Mouse (Mus musculus): ENCODE measurements at regions not wholly inside any gene's neighbourhood (a gene's known extent, or its start where the extent isn't known, plus 50 kb on each side); places are given as distances from the start of the nearest gene placed in this dataset.
A peak's percentile ranks its signal among the peaks of the same experiment; 100 is the strongest.

DNA sequence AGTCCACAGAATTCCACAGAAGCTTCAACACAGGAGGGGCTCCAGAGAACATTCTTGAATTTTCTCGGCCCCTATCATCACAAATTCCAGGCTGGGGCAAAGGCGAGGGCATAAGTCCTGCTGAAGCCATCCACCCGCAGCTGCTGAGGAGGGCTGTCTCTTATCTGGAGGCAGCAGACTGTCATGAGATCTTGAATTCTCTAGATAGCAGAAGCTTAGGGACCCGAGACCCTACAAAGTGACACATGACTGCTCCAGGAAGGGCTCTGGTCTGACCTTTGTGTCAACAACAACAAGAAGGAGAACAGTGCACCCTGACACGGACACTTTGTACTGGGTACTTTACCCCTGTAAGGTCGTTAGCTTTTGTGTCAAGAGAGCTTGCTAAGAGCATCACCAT lies 57.2 kb downstream of the Lao1 start:
- no peaks in the 10 kb centered on the region for H3K27me3 ChIP-seq (ENCODE audit: control insufficient read depth, insufficient read depth, low read length)
- no peaks in the 10 kb centered on the region for H3K36me3 ChIP-seq (ENCODE audit: control insufficient read depth, insufficient read depth, low read length)
- H3K27ac ChIP-seq (ENCODE audit: low read depth, low read length), result no peak overlapping the region
- WGBS, result 64% methylated on average over 6 of the region's 6 CpGs
- 0 out of 2 replicates have a peak, but pooled peaks have one; percentile 10 for ATAC-seq (ENCODE audit: low FRiP score)
- no peak overlapping the region; the same call in 1 of the 2 replicates for H3K9ac ChIP-seq (ENCODE audit: low read length)
- no peak overlapping the region for H3K4me2 ChIP-seq
- H3K4me1 ChIP-seq (ENCODE audit: control insufficient read depth, insufficient read depth, low read length), result peaks cover 8% of the 10 kb centered on the region
- DNase-seq (ENCODE audit: low spot score, missing footprints), result no peak
- H3K9me3 ChIP-seq (ENCODE audit: control insufficient read depth, low read length), result no peaks in the 10 kb centered on the region
- no peak overlapping the region for H3K4me3 ChIP-seq (ENCODE audit: low read depth, low read length)

DNA sequence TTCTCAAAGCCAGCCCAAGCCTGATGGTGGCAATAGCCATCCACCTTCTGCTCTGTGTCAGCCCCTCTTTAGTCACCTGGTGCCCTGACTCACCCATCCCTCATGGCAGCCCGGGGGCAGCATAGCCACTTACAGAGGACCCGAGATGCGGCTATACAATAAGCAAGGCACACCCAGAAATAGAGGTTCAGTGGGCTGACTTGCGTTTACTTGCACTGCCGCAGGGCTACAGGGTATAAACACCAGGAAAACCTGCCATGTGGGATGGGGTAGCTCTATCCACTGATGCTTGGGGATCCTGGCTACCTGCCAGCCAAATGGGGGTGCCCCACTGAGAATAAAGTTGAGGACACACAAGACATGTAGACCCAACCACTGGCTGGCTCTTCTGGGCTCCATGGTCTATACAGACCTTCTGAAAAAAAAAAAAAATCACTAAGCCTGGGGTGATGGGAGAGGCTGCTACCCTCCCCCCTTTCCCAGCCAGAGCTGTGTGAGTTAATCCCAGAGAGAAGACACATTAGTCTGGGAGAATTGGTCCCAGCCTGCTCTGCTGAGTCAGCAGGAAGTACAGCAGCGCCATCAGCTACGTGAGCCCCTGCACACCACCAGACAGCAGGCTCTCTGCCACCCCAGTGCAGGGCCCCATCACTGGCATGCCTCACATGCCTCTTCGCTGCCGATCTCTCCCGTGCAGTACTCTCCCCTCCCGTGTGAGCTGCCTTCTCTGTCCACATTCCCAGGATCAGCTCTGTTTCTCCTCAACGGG lies 57.8 kb downstream of the Lao1 start:
- Histone ChIP-seq H3K27me3 (ENCODE audit: control insufficient read depth, insufficient read depth, low read length) (no peaks in the 10 kb centered on the region), H3K9me3 (ENCODE audit: control insufficient read depth, low read length) (no peaks in the 10 kb centered on the region), H3K27ac (ENCODE audit: low read depth, low read length) (no peak overlapping the region), H3K9ac (ENCODE audit: low read length) (peak overlapping the region; percentile 42; the same call in 1 of the 2 replicates), H3K4me3 (ENCODE audit: low read depth, low read length) (no peak overlapping the region), H3K36me3 (ENCODE audit: control insufficient read depth, insufficient read depth, low read length) (no peaks in the 10 kb centered on the region), H3K4me2 (no peak overlapping the region), H3K4me1 (ENCODE audit: control insufficient read depth, insufficient read depth, low read length) (peaks cover 8% of the 10 kb centered on the region)
- DNase-seq (ENCODE audit: low spot score, missing footprints) (no peak), ATAC-seq (ENCODE audit: low FRiP score) (peak; percentile 63)
- WGBS, result 47% methylated on average over 12 of the region's 12 CpGs

DNA sequence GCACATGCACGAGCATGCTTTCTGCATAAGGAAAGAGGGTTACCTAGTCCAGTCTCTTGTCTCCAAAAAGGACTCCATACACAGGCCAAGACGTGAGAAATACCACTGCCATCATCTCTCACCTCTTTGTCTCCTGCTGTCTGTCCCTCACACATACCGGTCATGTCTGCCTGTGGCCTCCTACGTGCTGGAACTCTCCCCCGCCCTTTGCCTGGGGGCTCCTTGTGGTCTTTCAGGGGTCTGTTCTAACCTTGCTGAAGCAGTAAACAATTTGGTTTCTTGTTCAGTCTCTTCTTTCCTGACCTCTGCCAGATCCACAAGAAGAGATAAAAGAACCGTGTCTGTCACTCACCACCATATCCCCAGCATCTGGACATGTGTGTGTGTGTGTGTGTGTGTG lies 61.0 kb downstream of the Lao1 start:
- H3K36me3 ChIP-seq (ENCODE audit: control insufficient read depth, insufficient read depth, low read length), result no peaks in the 10 kb centered on the region

DNA sequence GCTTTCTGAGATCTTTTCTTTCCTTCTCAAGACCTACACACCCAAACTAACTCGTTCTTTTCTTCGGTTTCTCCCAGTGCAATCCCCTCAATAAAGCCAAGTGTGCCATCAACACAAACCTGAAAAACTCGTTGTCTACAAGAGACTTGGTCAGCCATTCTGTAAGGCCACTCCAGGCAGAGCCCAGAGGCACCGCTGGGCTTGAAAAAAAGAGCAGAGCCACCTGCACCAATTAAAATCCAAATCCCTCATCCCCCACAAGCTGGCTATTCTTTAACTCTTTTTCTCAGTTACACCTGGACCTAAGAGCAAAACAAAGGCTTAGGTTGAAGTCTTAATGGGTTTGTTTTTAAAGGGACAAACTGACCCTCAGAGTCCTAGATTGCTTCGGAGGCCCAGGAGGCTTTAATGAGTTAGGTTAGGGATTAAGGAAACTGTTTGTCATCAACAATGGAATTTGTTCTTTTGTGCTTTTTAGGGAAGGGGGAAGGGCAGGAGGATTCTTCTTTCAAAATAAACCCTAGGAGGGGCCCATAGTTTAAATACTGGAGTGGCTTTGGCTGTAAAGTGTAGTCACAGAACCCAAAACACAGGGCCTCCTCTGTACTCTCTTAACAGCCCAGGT lies 65.0 kb downstream of the Lao1 start:
- no peak overlapping the region for H3K4me2 ChIP-seq
- no peaks in the 10 kb centered on the region for H3K27me3 ChIP-seq (ENCODE audit: control insufficient read depth, insufficient read depth, low read length)
- no peaks in the 10 kb centered on the region for H3K36me3 ChIP-seq (ENCODE audit: control insufficient read depth, insufficient read depth, low read length)
- no peak overlapping the region for H3K4me3 ChIP-seq (ENCODE audit: low read depth, low read length)
- H3K4me1 ChIP-seq (ENCODE audit: control insufficient read depth, insufficient read depth, low read length), result 0 out of 2 replicates have a peak, but pooled peaks cover 2% of the 10 kb centered on the region
- H3K9ac ChIP-seq (ENCODE audit: low read length), result no peak overlapping the region
- 8% methylated on average over 5 of the region's 5 CpGs for WGBS
- no peak for DNase-seq (ENCODE audit: low spot score, missing footprints)
- H3K9me3 ChIP-seq (ENCODE audit: control insufficient read depth, low read length), result no peaks in the 10 kb centered on the region
- H3K27ac ChIP-seq (ENCODE audit: low read depth, low read length), result no peak overlapping the region
- no peak for ATAC-seq (ENCODE audit: low FRiP score)

More for the DNA sequence above, 61.0 kb downstream of the Lao1 start:
- Histone ChIP-seq H3K9ac (ENCODE audit: low read length) (no peak overlapping the region), H3K27ac (ENCODE audit: low read depth, low read length) (no peak overlapping the region), H3K4me3 (ENCODE audit: low read depth, low read length) (no peak overlapping the region), H3K27me3 (ENCODE audit: control insufficient read depth, insufficient read depth, low read length) (no peaks in the 10 kb centered on the region), H3K9me3 (ENCODE audit: control insufficient read depth, low read length) (no peaks in the 10 kb centered on the region), H3K4me2 (no peak overlapping the region), H3K4me1 (ENCODE audit: control insufficient read depth, insufficient read depth, low read length) (peaks cover 8% of the 10 kb centered on the region)
- ATAC-seq (ENCODE audit: low FRiP score), result no peak
- no peak for DNase-seq (ENCODE audit: low spot score, missing footprints)
- WGBS, result 68% methylated on average over 6 of the region's 6 CpGs

DNA sequence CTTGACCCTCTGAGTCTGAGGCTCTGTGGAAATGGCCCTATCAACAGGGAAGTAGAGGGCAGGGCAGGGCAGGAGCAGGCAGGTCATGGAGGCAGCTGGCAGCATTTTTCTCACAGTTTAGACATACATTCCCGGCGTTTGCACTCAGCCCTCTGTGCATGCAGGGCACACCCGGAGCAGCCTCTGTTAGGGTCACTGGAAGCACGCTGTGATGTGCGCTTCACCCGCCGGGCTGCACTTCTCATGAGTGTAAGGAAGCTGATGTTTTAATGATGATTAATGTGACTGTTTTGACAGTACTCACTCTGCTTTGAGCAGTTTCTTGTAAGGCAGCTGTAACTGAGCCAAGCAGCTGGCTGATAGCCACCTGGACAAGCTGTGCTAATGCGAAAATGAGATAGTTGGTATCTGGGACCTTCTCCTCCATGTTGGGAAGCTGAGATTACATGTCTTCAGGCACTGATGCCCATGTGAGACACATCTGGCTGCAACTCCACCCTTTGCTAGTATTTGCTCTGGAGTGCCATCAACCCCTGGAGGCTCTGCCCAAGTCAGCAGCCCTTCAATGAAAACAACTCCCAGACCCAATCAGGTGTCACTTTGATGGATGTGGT lies 66.9 kb downstream of the Lao1 start:
- Histone ChIP-seq H3K4me1 (ENCODE audit: control insufficient read depth, insufficient read depth, low read length) (0 out of 2 replicates have a peak, but pooled peaks cover 2% of the 10 kb centered on the region), H3K27ac (ENCODE audit: low read depth, low read length) (no peak overlapping the region), H3K9me3 (ENCODE audit: control insufficient read depth, low read length) (no peaks in the 10 kb centered on the region), H3K9ac (ENCODE audit: low read length) (no peak overlapping the region), H3K27me3 (ENCODE audit: control insufficient read depth, insufficient read depth, low read length) (no peaks in the 10 kb centered on the region), H3K36me3 (ENCODE audit: control insufficient read depth, insufficient read depth, low read length) (no peaks in the 10 kb centered on the region), H3K4me3 (ENCODE audit: low read depth, low read length) (no peak overlapping the region), H3K4me2 (no peak overlapping the region)
- no peak for ATAC-seq (ENCODE audit: low FRiP score)
- 69% methylated on average over 8 of the region's 8 CpGs for WGBS
- no peak for DNase-seq (ENCODE audit: low spot score, missing footprints)

DNA sequence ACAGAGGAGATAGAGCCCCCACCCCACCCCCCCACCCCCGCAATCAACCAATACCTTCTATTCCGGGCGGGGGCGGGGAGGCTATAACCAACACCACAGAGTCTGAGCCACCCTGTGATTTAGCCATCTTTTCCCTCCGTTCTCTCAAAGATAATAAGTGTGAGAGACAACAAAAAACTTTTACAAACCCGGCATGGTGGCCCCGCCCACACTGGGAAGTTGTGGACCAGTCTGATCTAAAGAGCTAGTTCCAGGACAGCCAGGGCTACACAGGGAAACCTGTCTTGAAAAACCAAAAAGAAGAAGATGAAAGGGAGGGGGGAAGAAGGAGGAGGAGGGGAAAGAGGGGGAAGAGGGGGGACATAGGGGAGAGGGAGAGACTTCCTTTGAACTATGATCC lies 67.7 kb downstream of the Lao1 start:
- WGBS, result 67% methylated on average over 7 of the region's 7 CpGs
- ATAC-seq (ENCODE audit: low FRiP score), result no peak
- Histone ChIP-seq H3K9me3 (ENCODE audit: control insufficient read depth, low read length) (no peaks in the 10 kb centered on the region), H3K4me2 (no peak overlapping the region), H3K27me3 (ENCODE audit: control insufficient read depth, insufficient read depth, low read length) (no peaks in the 10 kb centered on the region), H3K4me3 (ENCODE audit: low read depth, low read length) (no peak overlapping the region), H3K9ac (ENCODE audit: low read length) (no peak overlapping the region), H3K27ac (ENCODE audit: low read depth, low read length) (no peak overlapping the region), H3K36me3 (ENCODE audit: control insufficient read depth, insufficient read depth, low read length) (no peaks in the 10 kb centered on the region), H3K4me1 (ENCODE audit: control insufficient read depth, insufficient read depth, low read length) (0 out of 2 replicates have a peak, but pooled peaks cover 2% of the 10 kb centered on the region)
- DNase-seq (ENCODE audit: low spot score, missing footprints), result no peak

DNA sequence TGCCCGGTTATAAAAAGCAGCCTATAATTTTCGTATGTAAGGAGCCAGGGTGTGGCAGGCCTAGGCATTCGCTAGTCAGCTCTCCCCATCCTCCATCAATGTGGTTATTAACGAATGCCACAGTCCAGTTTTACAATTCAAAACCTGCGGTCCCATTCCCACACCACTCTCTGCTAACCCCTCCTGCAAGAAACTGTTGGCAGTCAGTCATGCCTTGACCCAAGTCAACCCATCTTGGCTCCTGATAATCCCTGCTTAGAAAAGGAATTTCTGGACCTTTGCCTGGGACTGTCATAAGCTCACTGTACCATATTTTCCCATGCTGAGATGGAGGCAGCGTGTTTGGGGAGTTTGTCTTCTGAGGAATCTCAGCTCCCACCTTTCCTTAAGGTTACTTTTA lies 68.4 kb downstream of the Lao1 start:
- Histone ChIP-seq H3K9ac (ENCODE audit: low read length) (no peak overlapping the region), H3K27me3 (ENCODE audit: control insufficient read depth, insufficient read depth, low read length) (no peaks in the 10 kb centered on the region), H3K4me2 (no peak overlapping the region), H3K9me3 (ENCODE audit: control insufficient read depth, low read length) (no peaks in the 10 kb centered on the region), H3K27ac (ENCODE audit: low read depth, low read length) (no peak overlapping the region), H3K4me1 (ENCODE audit: control insufficient read depth, insufficient read depth, low read length) (0 out of 2 replicates have a peak, but pooled peaks cover 2% of the 10 kb centered on the region), H3K36me3 (ENCODE audit: control insufficient read depth, insufficient read depth, low read length) (no peaks in the 10 kb centered on the region), H3K4me3 (ENCODE audit: low read depth, low read length) (no peak overlapping the region)
- 89% methylated on average over 6 of the region's 6 CpGs for WGBS
- ATAC-seq (ENCODE audit: low FRiP score) (no peak), DNase-seq (ENCODE audit: low spot score, missing footprints) (no peak)

DNA sequence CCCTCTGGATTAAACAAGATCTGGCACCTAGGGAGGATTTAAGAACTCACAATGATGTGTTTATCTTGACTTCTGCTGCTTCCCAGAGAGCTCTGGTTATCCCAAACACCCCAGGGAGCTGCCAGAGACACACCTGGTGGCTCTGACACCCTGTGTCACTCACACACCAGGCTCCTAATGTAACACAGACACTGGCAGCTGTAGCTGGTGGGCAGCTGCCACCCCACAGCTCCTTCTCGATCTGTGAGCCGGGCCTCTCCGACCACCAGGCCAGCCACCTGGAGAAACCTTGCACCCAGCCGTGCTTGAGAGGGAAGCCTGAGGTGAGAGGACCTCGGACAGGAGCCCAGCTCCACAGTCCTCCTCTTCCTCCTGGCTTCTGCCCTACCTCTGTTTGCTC lies 69.5 kb downstream of the Lao1 start:
- ATAC-seq (ENCODE audit: low FRiP score), result no peak
- Histone ChIP-seq H3K4me1 (ENCODE audit: control insufficient read depth, insufficient read depth, low read length) (0 out of 2 replicates have a peak, but pooled peaks cover 2% of the 10 kb centered on the region), H3K36me3 (ENCODE audit: control insufficient read depth, insufficient read depth, low read length) (no peaks in the 10 kb centered on the region), H3K4me2 (no peak overlapping the region), H3K9ac (ENCODE audit: low read length) (no peak overlapping the region), H3K27ac (ENCODE audit: low read depth, low read length) (no peak overlapping the region), H3K9me3 (ENCODE audit: control insufficient read depth, low read length) (no peaks in the 10 kb centered on the region), H3K27me3 (ENCODE audit: control insufficient read depth, insufficient read depth, low read length) (no peaks in the 10 kb centered on the region), H3K4me3 (ENCODE audit: low read depth, low read length) (no peak overlapping the region)
- 34% methylated on average over 5 of the region's 5 CpGs for WGBS
- no peak for DNase-seq (ENCODE audit: low spot score, missing footprints)

DNA sequence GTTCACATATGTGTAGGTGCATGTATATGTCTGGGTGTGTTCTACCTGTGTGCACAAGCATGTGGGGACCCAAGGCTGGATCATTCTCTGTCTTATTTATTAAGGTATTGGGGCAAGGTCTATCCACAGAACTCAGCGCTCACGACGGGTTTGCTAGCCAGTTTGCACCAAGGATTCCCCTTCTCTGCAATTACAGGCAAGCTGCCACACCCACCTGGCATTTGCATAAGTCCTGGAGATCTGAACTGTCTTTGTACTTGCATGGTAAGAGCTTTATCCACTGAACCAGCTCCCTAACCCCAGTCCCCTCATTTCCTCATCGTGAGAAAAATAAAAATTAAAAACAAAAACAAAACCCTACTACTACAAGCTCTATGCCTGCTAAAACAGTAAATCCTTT lies 71.6 kb downstream of the Lao1 start:
- no peak overlapping the region for H3K4me3 ChIP-seq (ENCODE audit: low read depth, low read length)
- H3K4me2 ChIP-seq, result no peak overlapping the region
- no peaks in the 10 kb centered on the region for H3K9me3 ChIP-seq (ENCODE audit: control insufficient read depth, low read length)
- DNase-seq (ENCODE audit: low spot score, missing footprints), result no peak
- no peak overlapping the region for H3K27ac ChIP-seq (ENCODE audit: low read depth, low read length)
- H3K27me3 ChIP-seq (ENCODE audit: control insufficient read depth, insufficient read depth, low read length), result no peaks in the 10 kb centered on the region
- 65% methylated on average over 4 of the region's 4 CpGs for WGBS
- H3K36me3 ChIP-seq (ENCODE audit: control insufficient read depth, insufficient read depth, low read length), result no peaks in the 10 kb centered on the region
- no peak for ATAC-seq (ENCODE audit: low FRiP score)
- 0 out of 2 replicates have a peak, but pooled peaks cover 2% of the 10 kb centered on the region for H3K4me1 ChIP-seq (ENCODE audit: control insufficient read depth, insufficient read depth, low read length)
- H3K9ac ChIP-seq (ENCODE audit: low read length), result no peak overlapping the region
